Comparison of ENCODE assay signal across 12 mouse cellular contexts in the genomic region with DNA sequence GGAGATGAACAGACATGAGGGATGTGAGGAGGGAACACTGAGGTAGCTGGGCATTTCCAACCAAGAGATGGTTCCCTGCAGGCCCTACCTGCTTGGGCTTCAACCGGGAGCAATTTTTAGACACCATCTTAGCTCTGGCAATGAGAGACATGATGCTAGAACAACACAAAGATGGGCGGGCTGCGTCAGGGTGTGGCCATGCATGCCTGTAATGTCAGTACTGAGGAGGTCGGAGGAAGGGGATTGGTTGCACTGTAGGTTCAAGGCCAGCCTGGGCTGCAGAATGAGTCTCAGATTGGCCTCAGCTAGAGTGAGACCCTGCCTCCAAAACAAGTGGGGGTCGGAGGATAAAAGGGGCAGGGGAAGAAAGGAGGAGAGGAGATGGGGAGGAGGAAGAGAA. TPM values are rescaled to one million over a fixed set of nuclear protein-coding genes. Genes with fewer than 3 reads are reported as not detected.
A peak's percentile ranks its signal among the peaks of the same experiment; 100 is the strongest.
DNase-seq lines count a peak whose midpoint lies in the region; ATAC-seq and TF ChIP-seq lines count a peak whose summit lies in the region.
"Had no signal": no experiment of that assay in that cellular context is flagged by ENCODE, and none has a peak within 500 bp of the region (broad histone marks: within the 10 kb centered on the region; RNA-seq: fewer than 3 reads in every experiment).

No protein-coding gene starts in this region.

- no peak for DNase-seq in heart, postnatal 10 days
- DNase-seq in lung, postnatal 0 days (ENCODE audit: low spot score), result no peak
- DNase-seq in lung, postnatal 25 days (ENCODE audit: low spot score), result no peak
- no peak for DNase-seq in adrenal gland, postnatal 25 days
- DNase-seq: embryo, embryonic 11 days; lung, postnatal 14 days; thymus, adult 18-20 months had no signal

- no peak for TF ChIP-seq CTCF in lung, postnatal 0 days (IDR thresholded peaks at IDR 0.05)

- intact Hi-C loops in heart, postnatal 10 days (cut with DNase I), result loop anchor here (2.0 kb wide), 1 partner anchor 16 kb away; no protein-coding TSS in a partner anchor

- H3K27ac ChIP-seq in heart, embryonic 13.5 days (replicated peaks), result peak overlapping the region; percentile 94
- no peak overlapping the region for H3K27ac ChIP-seq in lung, postnatal 0 days (ENCODE audit: low read length)
- H3K27ac ChIP-seq in hindbrain, embryonic 16.5 days (ENCODE audit: low read depth, low read length), result no peak overlapping the region
- no peak overlapping the region; the same call in 1 of the 2 replicates for H3K27ac ChIP-seq in stomach, embryonic 16.5 days (ENCODE audit: low read length)

- H3K9me3 ChIP-seq in heart, embryonic 13.5 days, result no peaks in the 10 kb centered on the region
- H3K9me3 ChIP-seq in lung, postnatal 0 days (ENCODE audit: low read length), result no peaks in the 10 kb centered on the region
- no peaks in the 10 kb centered on the region for H3K9me3 ChIP-seq in hindbrain, embryonic 16.5 days (ENCODE audit: control insufficient read depth, low read length)
- no peaks in the 10 kb centered on the region for H3K9me3 ChIP-seq in stomach, embryonic 16.5 days (replicated peaks; ENCODE audit: control insufficient read depth, low read length)

- no peak for ATAC-seq in heart, embryonic 13.5 days (ENCODE audit: extremely low read depth, insufficient number of reproducible peaks, low FRiP score, low TSS enrichment)
- no peak for ATAC-seq in lung, postnatal 0 days
- no peak for ATAC-seq in hindbrain, embryonic 16.5 days
- ATAC-seq in stomach, embryonic 16.5 days (ENCODE audit: insufficient read depth, low FRiP score), result no peak
- no peak for ATAC-seq in erythroblast, adult 5-6 weeks (replicated peaks; ENCODE audit: low FRiP score, poor library complexity, severe bottlenecking)
- ATAC-seq: inflammation-experienced regulatory T-cells, adult 6 months had no signal

- TF ChIP-seq EP300 in lung, postnatal 0 days (IDR thresholded peaks at IDR 0.05), result no peak

- peak overlapping the region; percentile 76 for H3K4me3 ChIP-seq in heart, embryonic 13.5 days
- H3K4me3 ChIP-seq in lung, postnatal 0 days (ENCODE audit: low read depth, low read length), result no peak overlapping the region
- H3K4me3 ChIP-seq in hindbrain, embryonic 16.5 days (ENCODE audit: low read length), result peak overlapping the region; percentile 12
- peak overlapping the region; percentile 51 for H3K4me3 ChIP-seq in stomach, embryonic 16.5 days (replicated peaks; ENCODE audit: low read length)

- H3K4me1 ChIP-seq in heart, embryonic 13.5 days, result peaks cover 80% of the 10 kb centered on the region
- H3K4me1 ChIP-seq in lung, postnatal 0 days (ENCODE audit: insufficient read depth, low read depth, low read length), result peaks cover 21% of the 10 kb centered on the region
- H3K4me1 ChIP-seq in hindbrain, embryonic 16.5 days (ENCODE audit: control insufficient read depth, insufficient read depth, low read depth, low read length), result peaks cover 16% of the 10 kb centered on the region
- H3K4me1 ChIP-seq in stomach, embryonic 16.5 days (ENCODE audit: control insufficient read depth, insufficient read depth, low read length), result peaks cover 79% of the 10 kb centered on the region

- H3K4me2 ChIP-seq in heart, embryonic 13.5 days, result peak overlapping the region; percentile 80
- H3K4me2 ChIP-seq in lung, postnatal 0 days (replicated peaks; ENCODE audit: low read depth, low read length), result peak overlapping the region; percentile 50; the same call in 1 of the 2 replicates
- peak overlapping the region; percentile 22 for H3K4me2 ChIP-seq in hindbrain, embryonic 16.5 days (ENCODE audit: low read length)
- H3K4me2 ChIP-seq in stomach, embryonic 16.5 days (ENCODE audit: low read depth, low read length), result peak overlapping the region; percentile 64

- H3K9ac ChIP-seq in heart, embryonic 13.5 days, result peak overlapping the region; percentile 92
- no peak overlapping the region for H3K9ac ChIP-seq in lung, postnatal 0 days (replicated peaks; ENCODE audit: low read depth)
- no peak overlapping the region; the same call in 1 of the 2 replicates for H3K9ac ChIP-seq in hindbrain, embryonic 16.5 days (ENCODE audit: low read depth, low read length)
- H3K9ac ChIP-seq in stomach, embryonic 16.5 days (ENCODE audit: low read length), result peak overlapping the region; percentile 74

- 57% methylated on average over 5 of the region's 5 CpGs for WGBS in heart, embryonic 13.5 days
- WGBS in lung, postnatal 0 days, result 70% methylated on average over 5 of the region's 5 CpGs
- 90% methylated on average over 5 of the region's 5 CpGs for WGBS in hindbrain, embryonic 16.5 days
- 76% methylated on average over 5 of the region's 5 CpGs for WGBS in stomach, embryonic 16.5 days

- H3K27me3 ChIP-seq in heart, embryonic 13.5 days (replicated peaks), result peaks cover 26% of the 10 kb centered on the region
- H3K27me3 ChIP-seq in lung, postnatal 0 days (replicated peaks; ENCODE audit: insufficient read depth, low read length), result no peaks in the 10 kb centered on the region
- peaks cover 13% of the 10 kb centered on the region for H3K27me3 ChIP-seq in hindbrain, embryonic 16.5 days (replicated peaks; ENCODE audit: control insufficient read depth, insufficient read depth, low read length)
- H3K27me3 ChIP-seq in stomach, embryonic 16.5 days (ENCODE audit: control insufficient read depth, insufficient read depth, low read length), result no peaks in the 10 kb centered on the region

- no peaks in the 10 kb centered on the region for H3K36me3 ChIP-seq in heart, embryonic 13.5 days
- H3K36me3 ChIP-seq in lung, postnatal 0 days (ENCODE audit: insufficient read depth, low read length), result no peaks in the 10 kb centered on the region
- H3K36me3 ChIP-seq in hindbrain, embryonic 16.5 days (ENCODE audit: control insufficient read depth, insufficient read depth, low read length), result no peaks in the 10 kb centered on the region
- no peaks in the 10 kb centered on the region for H3K36me3 ChIP-seq in stomach, embryonic 16.5 days (ENCODE audit: control insufficient read depth, insufficient read depth, low read length)

RNA-seq across cellular contexts. Expression of a gene that starts 1.6 kb away (rescaled TPM):
- polyA plus RNA-seq in heart, embryonic 13.5 days (2015; fragmentation: Nextera tagmentation; extraction: Ambion mirVana), result 24.2 and 26.2 TPM in 2 replicates
- 10 to 100 TPM; 42.6 to 43.4 TPM for total RNA-seq in heart, postnatal 10 days (2021)
- polyA plus RNA-seq in lung, postnatal 0 days (2015; fragmentation: Nextera tagmentation; extraction: Ambion mirVana), result 9.1 and 10.4 TPM in 2 replicates
- polyA plus RNA-seq in hindbrain, embryonic 16.5 days (2015; fragmentation: Nextera tagmentation; extraction: Ambion mirVana), result 10.7 and 10.8 TPM in 2 replicates
- polyA plus RNA-seq in stomach, embryonic 16.5 days (2015; fragmentation: Nextera tagmentation; extraction: Ambion mirVana), result 24.0 and 28.1 TPM in 2 replicates
- total RNA-seq in erythroblast, adult 5-6 weeks (2015; ENCODE audit: low replicate concordance), result not detected in 2 replicates
- 0.28 TPM in 1 of 2 replicates, not detected in the other for total RNA-seq in erythroblast, adult 5-6 weeks (2017; ENCODE audit: low replicate concordance)
- 10.0 and 10.4 TPM in 2 replicates for total RNA-seq in adrenal gland, postnatal 25 days (2021)
- polyA plus RNA-seq: inflammation-experienced regulatory T-cells, adult 6 months had no signal

RNA-seq across cellular contexts. Expression of a gene that starts 2.0 kb away (rescaled TPM):
- 0.49 and 0.73 TPM in 2 replicates for polyA plus RNA-seq in heart, embryonic 13.5 days (2015; fragmentation: Nextera tagmentation; extraction: Ambion mirVana)
- total RNA-seq in heart, postnatal 10 days (2021), result under 1 TPM in 1 of 2 experiments, not detected in 1; 0.32 TPM
- 0.30 TPM in 1 of 2 replicates, not detected in the other for polyA plus RNA-seq in lung, postnatal 0 days (2015; fragmentation: Nextera tagmentation; extraction: Ambion mirVana)
- polyA plus RNA-seq in hindbrain, embryonic 16.5 days (2015; fragmentation: Nextera tagmentation; extraction: Ambion mirVana), result 0.20 TPM in 1 of 2 replicates, not detected in the other
- 1.2 and 1.3 TPM in 2 replicates for polyA plus RNA-seq in stomach, embryonic 16.5 days (2015; fragmentation: Nextera tagmentation; extraction: Ambion mirVana)
- not detected in 2 replicates for total RNA-seq in erythroblast, adult 5-6 weeks (2015; ENCODE audit: low replicate concordance)
- total RNA-seq in erythroblast, adult 5-6 weeks (2017; ENCODE audit: low replicate concordance), result not detected in 2 replicates
- 1.6 and 1.8 TPM in 2 replicates for total RNA-seq in adrenal gland, postnatal 25 days (2021)
- polyA plus RNA-seq: inflammation-experienced regulatory T-cells, adult 6 months had no signal

Comparison
In these comparisons a context has a peak if more than half of its experiments do, and no peak if none do; other contexts are left out.
1. H3K4me2 ChIP-seq: peak in every context shown above with its lines; median percentile 80 in heart, embryonic 13.5 days; 64 in stomach, embryonic 16.5 days; 50 in lung, postnatal 0 days; 22 in hindbrain, embryonic 16.5 days.
2. H3K9ac ChIP-seq: peak in heart, embryonic 13.5 days (single experiment) and stomach, embryonic 16.5 days (single experiment); none in lung, postnatal 0 days (single experiment) and hindbrain, embryonic 16.5 days (single experiment).